Mouse (Mus musculus) midbrain, embryonic 14.5 days (tissue): ENCODE results near the gene Krt78. TPM values are rescaled to one million over a fixed set of nuclear protein-coding genes. Genes with fewer than 3 reads are reported as not detected.

Source experiments
- ATAC-seq: fragments of 200-750 bp; cut with Nextera tagmentation; 2 replicates; pipeline ENCODE4 v1.8.0; 2017; ENCODE audit warnings: moderate number of reproducible peaks, moderate library complexity; ENCODE audit not compliant: low FRiP score, low TSS enrichment
- DNase-seq: peaks from one replicate; pipeline ENCODE4 v3.0.0-alpha.2; 2015
- H3K27ac ChIP-seq: fragments of 300-500 bp; sonication (generic); replicated peaks from 2 replicates; pipeline ENCODE4 v1.5.1; 2014; ENCODE audit warnings: mild to moderate bottlenecking, low read depth, low read length, moderate library complexity
- H3K27me3 ChIP-seq: fragments of 300-500 bp; sonication (generic); 2 replicates; pipeline ENCODE4 v1.6.1; 2014; ENCODE audit warnings: low read length, control low read depth, mixed read lengths; ENCODE audit not compliant: control insufficient read depth, insufficient read depth
- H3K36me3 ChIP-seq: fragments of 300-500 bp; sonication (generic); 2 replicates; pipeline ENCODE4 v1.6.1; 2014; ENCODE audit warnings: low read length, control low read depth; ENCODE audit not compliant: control insufficient read depth, insufficient read depth
- H3K4me1 ChIP-seq: fragments of 300-500 bp; sonication (generic); 2 replicates; pipeline ENCODE4 v1.6.1; 2014; ENCODE audit warnings: mild to moderate bottlenecking, antibody characterized with exemption, low read length, control low read depth; ENCODE audit not compliant: control insufficient read depth, insufficient read depth
- H3K4me2 ChIP-seq: fragments of 300-500 bp; sonication (generic); 2 replicates; pipeline ENCODE4 v1.6.1; 2014; ENCODE audit warnings: mild to moderate bottlenecking, low read length, moderate library complexity
- H3K4me3 ChIP-seq: fragments of 300-500 bp; sonication (generic); replicated peaks from 2 replicates; pipeline ENCODE4 v1.5.1; 2014; ENCODE audit warnings: low read depth, low read length
- H3K9ac ChIP-seq: fragments of 300-500 bp; sonication (generic); replicated peaks from 2 replicates; pipeline ENCODE4 v1.6.1; 2014; ENCODE audit warnings: mild to moderate bottlenecking, low read length, moderate library complexity
- H3K9me3 ChIP-seq: fragments of 300-500 bp; sonication (generic); 2 replicates; pipeline ENCODE4 v1.6.1; 2016; ENCODE audit warnings: low read length, control low read depth, mixed read lengths; ENCODE audit not compliant: control insufficient read depth
- WGBS: fragments of 180-500 bp; shearing (Covaris S2); extraction: QIAGEN DNeasy Blood & Tissue Kit; methylation state at CpG from one replicate; pipeline ENCODE4 v1.1.7; 2014; 5-methylcytosine and 5-hydroxymethylcytosine counted together
- polyA plus RNA-seq: library from polyadenylated mRNA; unstranded; fragments of >200 nt; fragmentation: Nextera tagmentation; extraction: Ambion mirVana; gene quantifications from 2 replicates; pipeline ENCODE4 v1.2.1, GENCODE M21; 2014

Gene Krt78
- polyA plus RNA-seq, 1 experiment from 2014 or later: not detected

GRCm38 (mm10) chr15:101925041-101925440, 29.0 kb downstream of the Krt78 start:
- ATAC-seq (no peak), DNase-seq (no peak)
- Histone ChIP-seq H3K4me1 (peaks cover 4% of the 10 kb centered on the region; the same call in 1 of the 2 replicates), H3K36me3 (no peaks in the 10 kb centered on the region), H3K27ac (no peak overlapping the region), H3K4me3 (no peak overlapping the region), H3K27me3 (no peaks in the 10 kb centered on the region), H3K4me2 (no peak overlapping the region), H3K9ac (no peak overlapping the region), H3K9me3 (no peaks in the 10 kb centered on the region)
- 91% methylated on average over 1 of the region's 1 CpGs for WGBS

GRCm38 (mm10) chr15:101924635-101925034, 29.5 kb downstream of the Krt78 start, which contains the start of gene Krt4:
Gene Krt4, minus strand, starts transcription at chr15:101924735.
- no peaks in the 10 kb centered on the region for H3K27me3 ChIP-seq
- no peaks in the 10 kb centered on the region for H3K36me3 ChIP-seq
- 85% methylated on average over 11 of the region's 11 CpGs for WGBS
- DNase-seq (no peak), ATAC-seq (no peak)
- no peak within 1 kb of the TSS for H3K9ac ChIP-seq
- H3K27ac ChIP-seq: no peak within 1 kb of the TSS
- no peak within 1 kb of the TSS for H3K4me2 ChIP-seq
- peaks cover 2% of the 10 kb centered on the region; the same call in 1 of the 2 replicates for H3K4me1 ChIP-seq
- no peaks in the 10 kb centered on the region for H3K9me3 ChIP-seq
- H3K4me3 ChIP-seq: no peak within 1 kb of the TSS

GRCm38 (mm10) chr15:101922296-101922695, 31.8 kb downstream of the Krt78 start:
- Histone ChIP-seq H3K9me3 (no peaks in the 10 kb centered on the region), H3K36me3 (no peaks in the 10 kb centered on the region), H3K9ac (no peak overlapping the region), H3K27ac (no peak overlapping the region), H3K4me2 (no peak overlapping the region), H3K4me3 (no peak overlapping the region), H3K27me3 (no peaks in the 10 kb centered on the region), H3K4me1 (no peaks in the 10 kb centered on the region)
- ATAC-seq: no peak
- 89% methylated on average over 2 of the region's 2 CpGs for WGBS
- no peak for DNase-seq

- H3K36me3 ChIP-seq: no peaks in the 10 kb centered on the region
- no peaks in the 10 kb centered on the region for H3K9me3 ChIP-seq
- no peaks in the 10 kb centered on the region for H3K27me3 ChIP-seq
- ATAC-seq (no peak), DNase-seq (no peak)
- H3K4me1 ChIP-seq: no peaks in the 10 kb centered on the region
- WGBS: 77% methylated on average over 2 of the region's 2 CpGs
- H3K4me3 ChIP-seq: no peak overlapping the region
- H3K4me2 ChIP-seq: no peak overlapping the region
- no peak overlapping the region for H3K9ac ChIP-seq
- no peak overlapping the region for H3K27ac ChIP-seq
Observed at GRCm38 (mm10) chr15:101916072-101916471, 38.0 kb downstream of the Krt78 start.

- no peaks in the 10 kb centered on the region for H3K4me1 ChIP-seq
- H3K4me2 ChIP-seq: no peak overlapping the region
- no peaks in the 10 kb centered on the region for H3K36me3 ChIP-seq
- no peak overlapping the region for H3K9ac ChIP-seq
- ATAC-seq (no peak), DNase-seq (no peak)
- H3K27me3 ChIP-seq: no peaks in the 10 kb centered on the region
- 82% methylated on average over 5 of the region's 5 CpGs for WGBS
- no peak overlapping the region for H3K4me3 ChIP-seq
- no peaks in the 10 kb centered on the region for H3K9me3 ChIP-seq
- H3K27ac ChIP-seq: no peak overlapping the region
Observed at GRCm38 (mm10) chr15:101904849-101905248, 49.2 kb downstream of the Krt78 start.

GRCm38 (mm10) chr15:101902171-101903149, 51.6 kb downstream of the Krt78 start:
- no peaks in the 10 kb centered on the region for H3K4me1 ChIP-seq
- H3K4me3 ChIP-seq: no peak overlapping the region
- H3K27me3 ChIP-seq: no peaks in the 10 kb centered on the region
- H3K27ac ChIP-seq: no peak overlapping the region
- no peaks in the 10 kb centered on the region for H3K36me3 ChIP-seq
- no peaks in the 10 kb centered on the region for H3K9me3 ChIP-seq
- WGBS: 52% methylated on average over 12 of the region's 12 CpGs
- DNase-seq: peak; percentile 8
- no peak overlapping the region for H3K9ac ChIP-seq
- no peak overlapping the region for H3K4me2 ChIP-seq
- no peak for ATAC-seq

Other genes starting within 250 kb of the Krt78 start
- gene Krt5, start 241.4 kb downstream of the Krt78 start, polyA plus RNA-seq: not detected in 2 replicates
- gene Krt71, start 211.2 kb downstream of the Krt78 start, polyA plus RNA-seq: 0.25 and 0.63 TPM in 2 replicates
- gene Krt72, start 167.8 kb downstream of the Krt78 start, polyA plus RNA-seq: 0.11 TPM in 1 of 2 replicates, not detected in the other
- gene Krt73, start 151.9 kb downstream of the Krt78 start, polyA plus RNA-seq: 1.1 and 2.0 TPM in 2 replicates
- not detected in 2 replicates for gene Krt2, start 136.1 kb downstream of the Krt78 start, polyA plus RNA-seq
- gene Krt1, start 103.5 kb downstream of the Krt78 start, polyA plus RNA-seq: 6.7 and 10.7 TPM in 2 replicates
- gene Krt77, start 84.6 kb downstream of the Krt78 start, polyA plus RNA-seq: 0.07 and 0.42 TPM in 2 replicates
- gene Krt76, start 61.4 kb downstream of the Krt78 start, polyA plus RNA-seq: not detected in 2 replicates
- gene Krt4, start 29.6 kb downstream of the Krt78 start, polyA plus RNA-seq: not detected in 2 replicates
- 0.45 and 0.69 TPM in 2 replicates for gene Krt79, start 14.0 kb downstream of the Krt78 start, polyA plus RNA-seq
- gene Krt8, start 50.2 kb upstream of the Krt78 start, polyA plus RNA-seq: 0.15 and 0.59 TPM in 2 replicates
- 0.35 and 1.3 TPM in 2 replicates for gene Krt18, start 73.9 kb upstream of the Krt78 start, polyA plus RNA-seq
- gene Eif4b, start 119.5 kb upstream of the Krt78 start, polyA plus RNA-seq: 76.7 and 98.8 TPM in 2 replicates
- 3.6 and 8.9 TPM in 2 replicates for gene Tns2, start 146.1 kb upstream of the Krt78 start, polyA plus RNA-seq
- 40.2 and 52.5 TPM in 2 replicates for gene Spryd3, start 181.9 kb upstream of the Krt78 start, polyA plus RNA-seq
- 1.3 and 1.6 TPM in 2 replicates for gene Igfbp6, start 190.1 kb upstream of the Krt78 start, polyA plus RNA-seq
- gene Soat2, start 196.2 kb upstream of the Krt78 start, polyA plus RNA-seq: not detected in 2 replicates
- gene Zfp740, start 249.0 kb upstream of the Krt78 start, polyA plus RNA-seq: 43.5 and 57.7 TPM in 2 replicates